Mouse (Mus musculus) hindbrain, embryonic 15.5 days (tissue): ENCODE results near the gene Garnl3. TPM values are rescaled to one million over a fixed set of nuclear protein-coding genes. Genes with fewer than 3 reads are reported as not detected.

Experiments used
- ATAC-seq: fragments of 200-750 bp; cut with Nextera tagmentation; 2 replicates; pipeline ENCODE4 v1.8.0; 2017; ENCODE audit warnings: low read depth, moderate number of reproducible peaks, moderate TSS enrichment; ENCODE audit not compliant: low FRiP score
- H3K27ac ChIP-seq: fragments of 300-500 bp; sonication (generic); replicated peaks from 2 replicates; pipeline ENCODE4 v1.5.1; 2015; ENCODE audit warnings: mild to moderate bottlenecking, inconsistent platforms
- H3K27me3 ChIP-seq: fragments of 300-500 bp; sonication (generic); 2 replicates; pipeline ENCODE4 v1.6.1; 2015; ENCODE audit warnings: control low read depth, inconsistent platforms
- H3K36me3 ChIP-seq: fragments of 300-500 bp; sonication (generic); 2 replicates; pipeline ENCODE4 v1.6.1; 2015; ENCODE audit warnings: control low read depth, inconsistent platforms
- H3K4me1 ChIP-seq: fragments of 300-500 bp; sonication (generic); replicated peaks from 2 replicates; pipeline ENCODE4 v1.6.1; 2015; ENCODE audit warnings: control low read depth, inconsistent platforms
- H3K4me2 ChIP-seq: fragments of 300-500 bp; sonication (generic); 2 replicates; pipeline ENCODE4 v1.6.1; 2015; ENCODE audit warnings: moderate library complexity, mild to moderate bottlenecking, inconsistent platforms
- H3K4me3 ChIP-seq: fragments of 300-500 bp; sonication (generic); 2 replicates; pipeline ENCODE4 v1.5.1; 2015; ENCODE audit warnings: mild to moderate bottlenecking, inconsistent platforms
- H3K9ac ChIP-seq: fragments of 300-500 bp; sonication (generic); 2 replicates; pipeline ENCODE4 v1.6.1; 2015; ENCODE audit warnings: inconsistent platforms
- H3K9me3 ChIP-seq: fragments of 300-500 bp; sonication (generic); 2 replicates; pipeline ENCODE4 v1.6.1; 2016; ENCODE audit warnings: control low read depth, inconsistent platforms
- WGBS: fragments of 180-500 bp; shearing (Covaris S2); methylation state at CpG from one replicate; pipeline ENCODE4 v1.1.7; 2015; 5-methylcytosine and 5-hydroxymethylcytosine counted together
- polyA plus RNA-seq: library from polyadenylated mRNA; unstranded; fragments of >200 nt; fragmentation: Nextera tagmentation; extraction: Ambion mirVana; gene quantifications from 2 replicates; pipeline ENCODE4 v1.2.1, GENCODE M21; 2015

Garnl3 gene
- polyA plus RNA-seq, 1 experiment from 2014 or later = 56.7 TPM

- Histone ChIP-seq H3K9me3 (no peaks in the 10 kb centered on the region), H3K9ac (peak overlapping the region; percentile 85), H3K27me3 (no peaks in the 10 kb centered on the region), H3K4me2 (peak overlapping the region; percentile 94), H3K36me3 (peaks cover 9% of the 10 kb centered on the region), H3K27ac (peak overlapping the region; percentile 77), H3K4me3 (peak overlapping the region; percentile 79), H3K4me1 (peaks cover 32% of the 10 kb centered on the region)
- WGBS = 2% methylated on average over 23 of the region's 23 CpGs
- ATAC-seq = peak; percentile 28; the same call in 1 of the 2 replicates
These were observed 150.2 kb downstream of the Garnl3 start for GRCm38 (mm10) chr2:32981281-32981680.

GRCm38 (mm10) chr2:32979675-32980074 lies 151.8 kb downstream of the Garnl3 start:
- no peak for ATAC-seq
- 89% methylated on average over 7 of the region's 7 CpGs for WGBS

GRCm38 (mm10) chr2:32978675-32979074 lies 152.8 kb downstream of the Garnl3 start:
- no peaks in the 10 kb centered on the region for H3K9me3 ChIP-seq
- H3K4me2 ChIP-seq = no peak overlapping the region
- WGBS = 78% methylated on average over 3 of the region's 3 CpGs
- ATAC-seq = no peak
- H3K4me1 ChIP-seq = peaks cover 36% of the 10 kb centered on the region
- no peaks in the 10 kb centered on the region for H3K27me3 ChIP-seq
- H3K4me3 ChIP-seq = no peak overlapping the region
- H3K27ac ChIP-seq = no peak overlapping the region
- H3K9ac ChIP-seq = no peak overlapping the region
- peaks cover 6% of the 10 kb centered on the region; the same call in 1 of the 2 replicates for H3K36me3 ChIP-seq

More at GRCm38 (mm10) chr2:32979675-32980074, 151.8 kb downstream of the Garnl3 start:
- H3K27ac ChIP-seq = no peak overlapping the region
- no peaks in the 10 kb centered on the region for H3K9me3 ChIP-seq
- H3K27me3 ChIP-seq = no peaks in the 10 kb centered on the region
- H3K36me3 ChIP-seq = 0 out of 2 replicates have a peak, but pooled peaks cover under 1% of the 10 kb centered on the region
- no peak overlapping the region for H3K4me2 ChIP-seq
- H3K4me3 ChIP-seq = no peak overlapping the region
- H3K4me1 ChIP-seq = peaks cover 36% of the 10 kb centered on the region
- H3K9ac ChIP-seq = no peak overlapping the region

DNA sequence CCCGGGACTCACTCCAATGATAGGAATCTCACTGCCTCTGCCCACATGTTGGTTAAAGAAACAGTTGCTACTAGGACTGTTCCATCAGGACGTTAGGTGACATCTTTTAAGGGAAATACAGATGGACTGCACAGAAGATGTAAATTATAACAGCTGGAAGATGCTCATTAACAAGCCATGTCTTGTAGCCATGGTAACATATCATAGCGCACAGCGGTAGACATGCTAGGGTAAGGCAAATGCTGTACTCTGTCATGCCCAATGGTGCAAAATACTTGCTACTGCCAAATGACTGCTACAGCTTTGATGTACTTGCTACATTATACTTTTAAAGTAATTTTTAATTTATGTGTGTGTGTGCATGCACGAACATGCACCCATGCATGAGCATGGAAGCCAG lies 154.3 kb downstream of the Garnl3 start:
- H3K4me1 ChIP-seq = peaks cover 30% of the 10 kb centered on the region
- H3K9me3 ChIP-seq = no peaks in the 10 kb centered on the region
- H3K4me2 ChIP-seq = no peak overlapping the region
- ATAC-seq = no peak
- H3K27me3 ChIP-seq = no peaks in the 10 kb centered on the region
- 61% methylated on average over 5 of the region's 5 CpGs for WGBS
- no peak overlapping the region for H3K9ac ChIP-seq
- H3K27ac ChIP-seq = no peak overlapping the region
- peaks cover 12% of the 10 kb centered on the region for H3K36me3 ChIP-seq
- H3K4me3 ChIP-seq = no peak overlapping the region

GRCm38 (mm10) chr2:32974216-32974615 lies 157.2 kb downstream of the Garnl3 start:
- H3K9me3 ChIP-seq = no peaks in the 10 kb centered on the region
- H3K4me2 ChIP-seq = no peak overlapping the region
- no peaks in the 10 kb centered on the region for H3K27me3 ChIP-seq
- no peak overlapping the region for H3K4me3 ChIP-seq
- no peak for ATAC-seq
- H3K27ac ChIP-seq = no peak overlapping the region
- 91% methylated on average over 8 of the region's 8 CpGs for WGBS
- H3K4me1 ChIP-seq = peaks cover 17% of the 10 kb centered on the region
- no peak overlapping the region for H3K9ac ChIP-seq
- peaks cover 12% of the 10 kb centered on the region for H3K36me3 ChIP-seq

DNA sequence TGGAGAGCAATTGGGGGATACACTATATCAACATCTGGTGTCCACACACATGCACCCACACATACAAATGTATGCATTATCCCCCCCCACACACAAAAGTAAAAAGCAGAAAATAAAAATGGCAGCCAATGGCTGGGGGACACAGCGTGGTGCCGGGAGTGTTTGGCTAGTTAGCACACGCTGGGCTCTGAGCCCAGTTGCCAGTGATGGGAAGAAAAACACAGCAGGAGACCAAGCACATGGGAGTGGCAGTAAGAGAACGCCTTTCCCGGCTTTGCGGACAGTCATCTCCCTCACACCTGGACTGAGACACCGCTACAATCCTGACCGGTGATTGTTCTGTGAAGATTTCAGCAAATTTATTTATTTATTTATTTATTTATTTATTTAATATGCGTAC lies 160.2 kb downstream of the Garnl3 start:
- WGBS = 32% methylated on average over 9 of the region's 9 CpGs

DNA sequence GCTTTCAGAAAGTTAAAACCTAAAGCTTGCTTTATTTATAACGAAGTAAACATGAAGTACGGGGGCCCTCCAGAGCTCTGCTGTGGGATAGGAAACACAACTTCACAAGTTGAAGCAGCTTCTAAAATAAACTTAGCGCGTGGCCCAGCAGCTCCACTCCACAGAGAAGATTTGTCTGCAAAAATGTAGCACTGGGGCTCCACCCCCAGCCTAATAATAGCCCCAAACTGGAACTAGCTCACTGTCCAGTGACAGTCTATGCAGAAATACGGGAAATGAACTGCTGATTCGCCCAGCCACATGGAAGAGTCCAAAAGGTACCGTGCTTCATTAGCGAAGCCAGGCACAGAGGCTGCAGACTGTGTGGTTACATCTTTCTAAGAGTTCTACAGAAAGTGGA lies 162.1 kb downstream of the Garnl3 start:
- peaks cover 24% of the 10 kb centered on the region for H3K4me1 ChIP-seq
- H3K4me2 ChIP-seq = no peak overlapping the region
- H3K4me3 ChIP-seq = no peak overlapping the region
- H3K9me3 ChIP-seq = no peaks in the 10 kb centered on the region
- ATAC-seq = no peak
- no peaks in the 10 kb centered on the region for H3K27me3 ChIP-seq
- peaks cover 15% of the 10 kb centered on the region for H3K36me3 ChIP-seq
- no peak overlapping the region for H3K27ac ChIP-seq
- no peak overlapping the region for H3K9ac ChIP-seq
- 85% methylated on average over 8 of the region's 8 CpGs for WGBS

More for the DNA sequence above, 160.2 kb downstream of the Garnl3 start:
- H3K4me1 ChIP-seq = peaks cover 23% of the 10 kb centered on the region
- no peaks in the 10 kb centered on the region for H3K27me3 ChIP-seq
- no peak overlapping the region for H3K4me3 ChIP-seq
- no peak overlapping the region for H3K9ac ChIP-seq
- H3K4me2 ChIP-seq = no peak overlapping the region
- H3K9me3 ChIP-seq = no peaks in the 10 kb centered on the region
- H3K27ac ChIP-seq = no peak overlapping the region
- H3K36me3 ChIP-seq = peaks cover 12% of the 10 kb centered on the region
- ATAC-seq = no peak

DNA sequence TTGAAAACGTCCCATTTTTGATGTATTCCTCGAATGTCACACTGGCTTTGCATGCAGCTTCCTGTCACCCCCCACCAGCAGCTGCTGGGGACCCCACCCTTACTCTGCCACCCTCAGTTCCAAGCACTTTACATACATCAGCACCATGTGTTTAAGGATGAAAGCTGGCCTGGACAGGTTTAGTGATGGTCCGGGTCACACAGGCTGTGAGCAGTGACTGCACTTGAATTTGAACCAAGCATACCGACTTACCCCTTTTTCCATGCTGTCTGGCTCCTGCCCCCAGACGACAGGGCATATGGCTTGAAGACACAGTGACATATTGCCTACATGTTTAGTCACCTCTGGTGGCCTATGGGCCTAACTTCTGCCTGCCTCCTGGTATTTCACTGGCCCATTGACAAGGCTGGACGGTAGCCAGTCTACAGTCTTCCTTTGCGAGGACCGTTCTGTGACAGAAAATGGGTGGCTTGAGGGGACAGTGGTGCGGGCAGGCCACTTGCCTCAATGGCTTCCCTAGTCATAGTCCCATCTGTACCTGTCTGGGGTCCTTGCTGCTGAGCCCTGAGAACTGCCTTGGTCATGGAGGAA lies 163.3 kb downstream of the Garnl3 start:
- 77% methylated on average over 9 of the region's 9 CpGs for WGBS
- H3K27ac ChIP-seq = 0 out of 2 replicates have a peak overlapping the region, but pooled peaks have one; percentile 95
- peak overlapping the region; percentile 77 for H3K9ac ChIP-seq
- peaks cover 32% of the 10 kb centered on the region for H3K4me1 ChIP-seq
- ATAC-seq = no peak
- no peaks in the 10 kb centered on the region for H3K9me3 ChIP-seq
- H3K27me3 ChIP-seq = no peaks in the 10 kb centered on the region
- H3K36me3 ChIP-seq = peaks cover 17% of the 10 kb centered on the region
- H3K4me3 ChIP-seq = peak overlapping the region; percentile 56
- H3K4me2 ChIP-seq = peak overlapping the region; percentile 74

- peaks cover 16% of the 10 kb centered on the region for H3K36me3 ChIP-seq
- under 1% methylated on average over 55 of the region's 55 CpGs for WGBS
- H3K4me3 ChIP-seq = peak overlapping the region; percentile 56
- peak; percentile 88 for ATAC-seq
- no peaks in the 10 kb centered on the region for H3K27me3 ChIP-seq
- no peaks in the 10 kb centered on the region for H3K9me3 ChIP-seq
- H3K27ac ChIP-seq = peak overlapping the region; percentile 95
- H3K4me2 ChIP-seq = peak overlapping the region; percentile 74
- H3K9ac ChIP-seq = peak overlapping the region; percentile 77
- peaks cover 44% of the 10 kb centered on the region for H3K4me1 ChIP-seq
These were observed 164.5 kb downstream of the Garnl3 start for GRCm38 (mm10) chr2:32966689-32967631.

DNA sequence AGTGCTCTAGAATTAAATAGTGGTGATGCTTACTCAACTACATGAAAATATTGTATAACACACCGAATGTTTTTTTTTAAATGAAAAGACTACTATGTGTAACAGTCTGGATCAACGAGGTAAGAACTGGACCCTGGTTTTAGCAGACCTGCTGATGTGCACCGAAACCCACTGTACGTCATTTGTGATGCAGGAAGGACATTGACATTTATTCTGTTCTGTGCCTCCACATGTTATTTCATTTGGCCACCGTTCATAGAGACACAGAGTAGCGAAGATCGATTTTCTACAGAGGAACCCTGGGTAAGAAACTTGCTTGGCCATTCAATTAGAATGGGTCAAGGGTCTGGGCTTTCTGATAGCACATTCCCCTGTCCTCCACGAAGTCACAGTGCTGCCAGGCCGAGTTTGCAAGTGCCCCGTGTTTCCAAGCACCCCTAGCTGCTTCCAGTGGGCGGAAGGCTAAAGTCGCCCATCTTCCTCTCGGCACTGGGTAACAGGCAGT lies 165.2 kb downstream of the Garnl3 start:
- peaks cover 16% of the 10 kb centered on the region for H3K36me3 ChIP-seq
- peak overlapping the region; percentile 95 for H3K27ac ChIP-seq
- H3K9me3 ChIP-seq = no peaks in the 10 kb centered on the region
- H3K4me1 ChIP-seq = peaks cover 42% of the 10 kb centered on the region
- H3K4me3 ChIP-seq = peak overlapping the region; percentile 56
- peak overlapping the region; percentile 74 for H3K4me2 ChIP-seq
- H3K27me3 ChIP-seq = no peaks in the 10 kb centered on the region
- H3K9ac ChIP-seq = peak overlapping the region; percentile 77
- WGBS = 10% methylated on average over 13 of the region's 13 CpGs
- ATAC-seq = no peak

DNA sequence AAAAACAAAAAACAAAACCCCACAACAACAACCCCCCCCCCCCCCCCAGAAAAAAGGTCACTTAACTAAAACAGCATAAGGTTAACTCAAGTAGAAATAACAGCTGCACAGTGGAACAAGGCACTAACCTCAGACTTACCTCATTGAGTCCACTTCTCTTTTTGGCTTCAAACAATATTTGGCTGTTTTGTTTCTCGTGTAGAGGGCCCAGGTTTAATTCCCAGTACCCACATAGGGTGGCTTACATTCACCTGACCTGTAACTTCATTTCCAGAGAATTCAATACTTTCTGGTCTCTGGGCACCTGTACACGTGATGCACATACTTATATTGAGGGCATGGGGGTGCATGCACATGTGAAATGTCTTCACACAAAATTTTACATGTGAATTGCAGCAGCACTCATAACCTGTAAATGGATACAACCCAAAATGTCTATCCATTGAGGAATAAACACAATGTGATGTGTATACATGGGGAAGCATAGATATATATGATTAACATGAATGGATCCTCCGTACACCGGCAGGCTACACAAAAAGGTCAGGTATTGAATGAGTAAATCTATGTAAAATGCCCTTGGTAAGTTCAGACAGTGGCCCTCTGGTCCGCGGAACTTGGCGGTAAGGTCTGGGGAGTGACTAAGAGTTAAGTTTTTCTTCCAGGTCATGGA lies 165.8 kb downstream of the Garnl3 start:
- WGBS = 20% methylated on average over 7 of the region's 7 CpGs
- Histone ChIP-seq H3K9me3 (no peaks in the 10 kb centered on the region), H3K36me3 (peaks cover 16% of the 10 kb centered on the region), H3K27me3 (no peaks in the 10 kb centered on the region), H3K4me2 (no peak overlapping the region), H3K27ac (no peak overlapping the region; the same call in 1 of the 2 replicates), H3K4me1 (peaks cover 46% of the 10 kb centered on the region), H3K4me3 (peak overlapping the region; percentile 56; the same call in 1 of the 2 replicates), H3K9ac (no peak overlapping the region)
- no peak for ATAC-seq
